Mouse (Mus musculus) c-Kit-positive CD71-positive TER-119-negative erythroid progenitor cells, embryonic 14.5 days (primary cell): ENCODE measurements around the gene Sipa1.
A peak's percentile ranks its signal among the peaks of the same experiment; 100 is the strongest.
"Not testable (repeated sequence)": the region's sequence is repeated elsewhere in the genome, so short reads cannot be mapped to it uniquely, and the experiment has no call there.

Experiments
- DNase-seq: peaks from one replicate; pipeline ENCODE4 v3.0.0-alpha.2; 2013; ENCODE audit warnings: low read depth

Sipa1 gene

DNA sequence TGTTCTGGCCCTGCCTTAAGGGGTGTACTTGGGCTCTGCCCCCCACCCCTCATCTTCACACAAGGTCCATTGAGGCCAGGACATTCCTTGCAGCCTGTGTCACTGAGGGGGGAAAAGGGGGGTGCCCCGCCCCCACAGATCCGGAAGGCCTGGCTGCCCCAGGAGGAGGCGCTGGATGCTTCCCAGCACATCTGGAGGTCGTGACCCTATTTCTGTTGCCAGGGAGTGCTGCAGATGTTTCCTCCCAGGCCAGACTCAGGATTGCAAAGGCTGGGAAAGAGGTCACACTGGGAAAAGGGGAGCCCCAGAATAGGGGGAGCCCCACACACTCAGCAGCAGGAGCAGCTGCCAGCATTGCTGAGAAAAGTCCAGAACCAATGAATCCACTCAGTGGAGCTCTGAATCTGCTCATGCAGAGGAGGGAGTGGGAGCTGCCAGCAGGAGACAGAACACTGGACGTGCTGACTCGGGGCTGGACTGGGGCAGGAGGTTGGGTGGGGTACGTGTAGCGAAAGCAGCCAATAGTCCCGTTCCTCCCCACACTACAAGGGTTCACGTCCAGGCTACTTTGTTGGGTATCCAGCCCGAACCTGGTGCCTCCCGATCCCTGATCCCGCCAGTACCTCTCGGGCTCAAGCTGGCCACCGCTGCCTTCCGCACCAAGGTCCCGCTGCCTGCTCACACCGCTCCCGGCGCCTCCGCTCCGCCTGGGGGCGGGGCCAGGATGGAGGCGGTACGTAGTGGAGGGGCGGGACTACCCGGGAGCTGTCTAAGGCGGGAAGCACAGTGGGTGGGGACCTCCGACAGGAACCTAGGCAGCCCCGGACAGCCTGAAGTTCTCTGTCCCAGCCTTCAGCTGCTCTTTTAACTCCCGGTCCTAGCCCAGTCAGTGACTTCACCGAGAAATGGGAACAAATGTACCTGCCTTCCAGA, at the start of gene Sipa1:
Gene Sipa1 (minus strand): TSS at position 727 of the 933 bp plus-strand sequence.
- DNase-seq: peak; percentile 89

DNA sequence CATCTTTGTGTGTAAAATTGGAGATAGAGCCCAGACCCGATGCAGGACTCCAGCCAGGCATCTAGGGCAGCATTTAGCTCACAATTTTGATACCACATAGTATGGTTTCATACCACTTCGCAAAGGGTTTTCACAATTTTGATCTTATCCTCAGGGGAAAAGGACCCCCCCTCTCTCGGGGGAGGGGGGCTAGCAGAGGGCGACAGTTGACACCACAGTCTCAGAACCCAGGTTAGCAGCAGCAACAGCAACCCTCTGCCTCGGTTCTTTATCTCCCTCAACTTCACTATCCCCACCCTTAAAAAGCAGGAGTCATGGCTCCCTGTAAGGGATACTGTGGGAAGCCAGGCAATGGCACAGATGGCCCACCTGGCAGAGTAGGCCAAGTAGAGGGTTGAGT, 49.7 kb upstream of the Sipa1 start:
- DNase-seq: no peak

- DNase-seq: no peak
Measured at GRCm38 (mm10) chr19:5711907-5712460, 48.5 kb upstream of the Sipa1 start.

GRCm38 (mm10) chr19:5711218-5711617, 47.7 kb upstream of the Sipa1 start:
- DNase-seq: no peak

DNA sequence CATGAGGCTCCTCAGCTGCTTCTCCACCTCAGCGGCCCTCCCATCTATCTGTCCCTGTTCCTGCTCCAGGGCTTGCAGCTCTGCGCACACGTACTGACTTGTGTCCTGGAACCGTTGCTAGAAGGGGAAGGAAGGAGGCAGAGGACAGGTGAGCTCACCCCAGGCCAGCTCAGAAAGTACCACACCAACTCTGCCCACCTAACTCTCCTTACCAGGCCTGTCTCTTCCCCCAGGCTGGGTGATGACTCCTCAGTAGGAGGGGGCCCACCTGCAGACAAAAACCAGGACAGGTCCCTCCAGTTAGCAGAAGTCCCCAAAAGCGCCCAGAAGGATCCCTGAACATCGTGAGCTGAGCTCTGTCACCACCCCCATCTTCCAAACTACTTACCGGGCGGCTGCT, 47.1 kb upstream of the Sipa1 start:
- no peak for DNase-seq

DNA sequence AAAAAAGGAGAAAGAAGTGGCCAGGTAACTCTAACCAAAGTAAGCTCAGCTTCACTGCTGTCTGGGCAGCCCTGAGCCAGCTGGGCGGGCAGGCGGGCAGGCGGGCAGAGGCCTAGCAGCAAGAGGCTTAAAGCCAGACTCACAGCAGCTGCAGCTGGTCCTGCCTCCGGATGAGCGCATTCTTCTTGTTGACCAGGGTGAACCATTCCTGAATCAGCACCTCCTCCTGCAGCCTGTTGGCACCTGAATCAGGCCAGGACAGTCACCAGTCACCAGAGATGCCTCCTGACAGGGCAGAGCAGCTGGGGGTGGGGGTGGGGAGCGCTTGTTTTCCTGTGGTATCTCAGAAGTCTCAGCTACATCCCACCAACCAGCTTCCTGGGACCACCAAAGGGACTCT, 46.6 kb upstream of the Sipa1 start:
- DNase-seq: no peak

- DNase-seq: no peak
Measured at GRCm38 (mm10) chr19:5704801-5705571, 41.5 kb upstream of the Sipa1 start.

- no peak for DNase-seq
Measured at GRCm38 (mm10) chr19:5704163-5704800, 40.8 kb upstream of the Sipa1 start, which contains the start of gene Kcnk7. Kcnk7 (plus strand) TSS chr19:5704367.

GRCm38 (mm10) chr19:5695849-5696462, 32.4 kb upstream of the Sipa1 start:
- no peak for DNase-seq

- DNase-seq: no peak
Measured at GRCm38 (mm10) chr19:5693801-5694200, 30.3 kb upstream of the Sipa1 start.

DNA sequence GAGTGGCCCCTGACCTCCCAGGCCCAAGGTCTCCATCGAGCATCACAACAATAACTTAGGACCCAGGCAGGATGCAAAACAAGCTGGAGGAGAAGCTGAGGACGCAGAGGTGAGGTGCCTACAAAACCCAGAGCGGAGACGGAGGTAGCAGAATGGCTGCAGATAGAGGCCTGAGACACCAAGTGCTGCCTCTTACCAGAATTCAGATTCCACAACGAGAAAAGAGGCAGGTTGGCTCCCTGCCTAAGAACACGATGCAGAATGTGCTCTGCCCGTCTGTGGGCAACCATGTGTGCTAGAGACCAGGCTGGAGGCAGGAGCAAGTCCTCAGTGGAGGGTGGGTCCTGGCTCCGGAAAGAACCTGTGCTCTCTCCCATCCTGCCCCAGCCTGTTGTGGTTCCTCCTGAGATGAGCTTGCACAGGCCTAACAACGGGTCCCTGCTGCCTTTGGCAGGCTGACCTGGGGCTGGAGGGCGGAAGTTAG, 29.4 kb upstream of the Sipa1 start:
- no peak for DNase-seq

GRCm38 (mm10) chr19:5692086-5692912, 28.8 kb upstream of the Sipa1 start:
- no peak for DNase-seq

- DNase-seq: no peak
Measured at GRCm38 (mm10) chr19:5691601-5692000, 28.1 kb upstream of the Sipa1 start.

DNA sequence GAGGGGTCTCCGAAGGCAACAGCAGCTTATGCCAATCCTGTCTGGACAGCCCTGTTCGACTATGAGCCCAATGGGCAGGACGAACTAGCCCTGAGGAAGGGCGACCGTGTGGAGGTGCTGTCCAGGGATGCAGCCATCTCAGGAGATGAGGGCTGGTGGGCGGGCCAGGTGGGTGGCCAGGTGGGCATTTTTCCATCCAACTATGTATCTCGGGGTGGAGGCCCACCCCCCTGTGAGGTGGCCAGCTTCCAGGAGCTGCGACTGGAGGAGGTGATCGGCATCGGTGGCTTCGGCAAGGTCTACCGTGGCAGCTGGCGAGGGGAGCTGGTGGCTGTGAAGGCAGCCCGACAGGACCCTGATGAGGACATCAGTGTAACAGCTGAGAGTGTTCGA, 26.8 kb upstream of the Sipa1 start:
- no peak for DNase-seq

GRCm38 (mm10) chr19:5689565-5690342, 26.2 kb upstream of the Sipa1 start:
- peak; percentile 90 for DNase-seq

DNA sequence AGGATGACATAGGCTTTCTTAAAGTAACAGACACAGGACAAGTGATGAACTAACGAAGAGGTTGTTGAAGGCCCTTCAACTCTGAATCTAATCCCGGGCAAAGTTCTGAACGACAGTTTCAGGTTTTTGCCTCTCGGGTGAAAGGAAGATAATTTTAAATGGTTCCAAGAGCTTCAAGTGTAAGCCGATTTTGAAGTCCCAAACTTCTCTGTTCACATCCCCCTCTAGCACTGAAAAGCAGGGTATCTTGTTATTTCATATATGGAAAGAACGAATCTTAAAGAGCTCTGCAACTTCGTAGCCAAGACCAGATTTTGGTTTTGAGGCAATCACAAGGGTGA, 25.6 kb upstream of the Sipa1 start:
- DNase-seq: no peak

- DNase-seq: peak; percentile 98
Measured at GRCm38 (mm10) chr19:5688200-5689087, 24.9 kb upstream of the Sipa1 start, which contains the start of the genes Map3k11 and Pcnx3. Map3k11 (plus strand) TSS chr19:5688742. Pcnx3 (minus strand) TSS chr19:5688908.

- no peak for DNase-seq
Measured at GRCm38 (mm10) chr19:5687738-5688137, 24.2 kb upstream of the Sipa1 start.

- DNase-seq: not testable (repeated sequence)
Measured at GRCm38 (mm10) chr19:5686954-5687353, 23.4 kb upstream of the Sipa1 start.
